Mouse (Mus musculus): ENCODE measurements around the gene Gm20479.

GRCm38 (mm10) chr7:27334405-27334911 lies 22.8 kb downstream of the Gm20479 start:
- TF ChIP-seq EP300 (IDR thresholded peaks at IDR 0.05; ENCODE audit: low read length): no peak
- TF ChIP-seq CTCF (conservative IDR thresholded peaks at IDR 0.05 in 1 of 2, IDR thresholded peaks at IDR 0.05 in 1 of 2; ENCODE audit: low read depth in 2 of 2, low read length in 2 of 2): no peak
- no peak for TF ChIP-seq CHD1 (IDR thresholded peaks at IDR 0.05; ENCODE audit: low read depth, low read length)
- no peak for TF ChIP-seq POLR2A (IDR thresholded peaks at IDR 0.05; ENCODE audit: low read depth, low read length)
- TF ChIP-seq CHD2 (IDR thresholded peaks at IDR 0.05; ENCODE audit: low read length): no peak
- TF ChIP-seq TBP (conservative IDR thresholded peaks at IDR 0.05; ENCODE audit: low read depth, low read length): no peak
- TF ChIP-seq MAX (IDR thresholded peaks at IDR 0.05; ENCODE audit: low read length): no peak
- TF ChIP-seq E2F4 (IDR thresholded peaks at IDR 0.05; ENCODE audit: insufficient replicate concordance, low read depth, low read length): no peak
- TF ChIP-seq ZNF384 (IDR thresholded peaks at IDR 0.05; ENCODE audit: low read depth, low read length): no peak
- no peak for TF ChIP-seq ZMIZ1 (IDR thresholded peaks at IDR 0.05; ENCODE audit: low read depth, low read length)
- no peak for TF ChIP-seq SMC3 (IDR thresholded peaks at IDR 0.05; ENCODE audit: low read depth, low read length)
- TF ChIP-seq NRF1 (IDR thresholded peaks at IDR 0.05; ENCODE audit: low read depth, low read length): no peak
- TF ChIP-seq USF1 (IDR thresholded peaks at IDR 0.05; ENCODE audit: low read depth, low read length): no peak
- no peak for TF ChIP-seq RAD21 (IDR thresholded peaks at IDR 0.05; ENCODE audit: low read depth, low read length)
